Mouse (Mus musculus): ENCODE measurements around the gene Toporsl. TPM values are rescaled to one million over a fixed set of nuclear protein-coding genes. Genes with fewer than 3 reads are reported as not detected.

Gene Toporsl
- not detected for total RNA-seq (2023)

GRCm38 (mm10) chr4:52595927-52596326, at the start of gene Toporsl:
Gene Toporsl (plus strand): TSS chr4:52596274.

Other genes with a start within 250 kb of the Toporsl start
- 10 to 100 TPM; 45.7 to 49.1 TPM for gene Smc2, start 157.0 kb upstream of the Toporsl start, total RNA-seq (2023)
- not detected for gene Vma21-ps, start 99.0 kb upstream of the Toporsl start, total RNA-seq (2023)
- gene Olfr275, start 218.3 kb downstream of the Toporsl start, total RNA-seq (2023): not detected